Mouse (Mus musculus): Measurements from ENCODE around the gene Slc41a1.

- no peak for TF ChIP-seq CTCF (IDR thresholded peaks at IDR 0.05; ENCODE audit: low read depth)
- no peak for TF ChIP-seq EP300 (IDR thresholded peaks at IDR 0.05; ENCODE audit: low read depth)
Measured at GRCm38 (mm10) chr1:131808986-131809385, 18.3 kb upstream of the Slc41a1 start.

All from liver, embryonic 14.5 days (tissue).